Mouse (Mus musculus): ENCODE measurements around the gene Cuedc1. TPM values are rescaled to one million over a fixed set of nuclear protein-coding genes. Genes with fewer than 3 reads are reported as not detected.

The Cuedc1 gene
- polyA plus RNA-seq, 1 experiment from 2014 or later: 14.6 TPM

DNA sequence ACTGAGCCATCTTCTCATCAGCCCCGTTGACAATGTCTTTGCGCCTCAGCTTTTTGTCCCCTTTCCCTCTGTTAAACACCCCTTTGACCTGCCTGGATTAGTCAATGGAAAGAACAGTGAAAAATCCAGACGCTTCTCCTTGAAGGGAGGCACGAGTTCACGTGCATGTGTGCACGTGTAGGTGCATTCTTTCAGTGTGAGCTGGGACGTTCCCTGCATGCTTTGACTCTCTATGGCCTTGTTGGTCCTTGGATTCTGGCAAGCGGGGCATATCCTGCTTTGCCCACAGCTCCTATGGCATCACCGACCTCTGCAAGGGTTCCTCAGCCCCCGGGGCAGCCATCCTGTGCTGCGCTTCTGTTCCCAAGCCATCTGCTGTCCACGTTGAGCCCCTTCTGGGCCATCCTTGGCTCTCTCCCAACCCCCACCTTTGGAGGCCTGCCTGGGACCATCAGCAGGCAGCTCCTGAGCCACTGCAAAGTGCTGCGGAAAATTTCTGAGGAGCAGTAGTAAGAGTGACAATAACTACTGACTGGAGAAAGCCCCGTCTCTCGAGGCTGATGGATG, 74.1 kb downstream of the Cuedc1 start:
- Histone ChIP-seq H3K27ac (ENCODE audit: low read length) (no peak overlapping the region), H3K4me2 (replicated peaks; ENCODE audit: low read depth, low read length) (no peak overlapping the region)
- no peak for ATAC-seq (ENCODE audit: low FRiP score, low TSS enrichment)

DNA sequence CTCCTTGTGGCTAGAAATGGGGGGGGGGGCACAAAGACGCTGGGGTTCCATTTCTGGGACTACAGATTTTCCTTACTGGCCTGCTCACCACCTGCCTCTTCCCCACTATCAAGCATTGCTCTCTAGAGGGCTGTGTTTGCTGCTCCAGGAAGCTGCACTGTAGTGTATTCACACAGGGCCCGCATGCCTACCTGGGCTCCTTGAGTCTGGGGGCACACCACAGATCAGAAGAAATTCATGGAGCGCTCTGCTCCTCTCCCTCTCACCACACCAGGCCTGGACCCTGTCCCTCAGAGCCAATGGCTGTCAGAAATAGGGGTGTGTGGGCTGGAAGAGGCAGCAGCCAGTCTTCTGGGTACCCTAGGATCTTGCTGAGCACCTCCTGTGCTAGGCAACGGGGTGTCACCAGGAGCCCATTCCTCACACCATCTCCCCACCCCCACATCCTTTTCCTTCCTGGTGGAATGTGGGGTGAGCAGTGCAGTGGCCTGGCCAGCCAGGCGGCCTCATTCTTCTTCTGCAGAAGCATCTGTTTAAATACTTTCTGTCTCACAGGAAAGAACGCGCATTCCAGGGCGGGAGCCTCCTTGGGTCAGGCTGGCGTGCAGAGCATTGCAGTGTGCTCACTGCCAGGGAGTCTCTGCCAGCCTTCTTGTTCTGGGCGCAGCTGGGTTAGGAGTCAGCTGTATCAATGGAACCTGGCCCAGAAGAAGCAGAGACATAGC, 74.9 kb downstream of the Cuedc1 start:
- Histone ChIP-seq H3K4me3 (ENCODE audit: low read length) (no peak overlapping the region), H3K9ac (replicated peaks; ENCODE audit: low read length) (0 out of 2 replicates have a peak overlapping the region, but pooled peaks have one; percentile 31), H3K36me3 (ENCODE audit: insufficient read depth, low read length) (0 out of 2 replicates have a peak, but pooled peaks cover 2% of the 10 kb centered on the region), H3K9me3 (ENCODE audit: low read length) (no peaks in the 10 kb centered on the region), H3K4me1 (ENCODE audit: insufficient read depth, low read length) (peaks cover 26% of the 10 kb centered on the region), H3K4me2 (replicated peaks; ENCODE audit: low read depth, low read length) (no peak overlapping the region), H3K27me3 (ENCODE audit: insufficient read depth, low read length) (no peaks in the 10 kb centered on the region), H3K27ac (ENCODE audit: low read length) (peak overlapping the region; percentile 77)
- 28% methylated on average over 10 of the region's 10 CpGs for WGBS
- ATAC-seq (ENCODE audit: low FRiP score, low TSS enrichment): peak; percentile 76

More for the DNA sequence above, 74.1 kb downstream of the Cuedc1 start:
- H3K9me3 ChIP-seq (ENCODE audit: low read length): no peaks in the 10 kb centered on the region
- H3K9ac ChIP-seq (replicated peaks; ENCODE audit: low read length): no peak overlapping the region
- H3K27me3 ChIP-seq (ENCODE audit: insufficient read depth, low read length): no peaks in the 10 kb centered on the region
- peaks cover 26% of the 10 kb centered on the region for H3K4me1 ChIP-seq (ENCODE audit: insufficient read depth, low read length)
- H3K36me3 ChIP-seq (ENCODE audit: insufficient read depth, low read length): 0 out of 2 replicates have a peak, but pooled peaks cover 2% of the 10 kb centered on the region
- 73% methylated on average over 15 of the region's 15 CpGs for whole genome bisulfite sequencing
- H3K4me3 ChIP-seq (ENCODE audit: low read length): no peak overlapping the region

DNA sequence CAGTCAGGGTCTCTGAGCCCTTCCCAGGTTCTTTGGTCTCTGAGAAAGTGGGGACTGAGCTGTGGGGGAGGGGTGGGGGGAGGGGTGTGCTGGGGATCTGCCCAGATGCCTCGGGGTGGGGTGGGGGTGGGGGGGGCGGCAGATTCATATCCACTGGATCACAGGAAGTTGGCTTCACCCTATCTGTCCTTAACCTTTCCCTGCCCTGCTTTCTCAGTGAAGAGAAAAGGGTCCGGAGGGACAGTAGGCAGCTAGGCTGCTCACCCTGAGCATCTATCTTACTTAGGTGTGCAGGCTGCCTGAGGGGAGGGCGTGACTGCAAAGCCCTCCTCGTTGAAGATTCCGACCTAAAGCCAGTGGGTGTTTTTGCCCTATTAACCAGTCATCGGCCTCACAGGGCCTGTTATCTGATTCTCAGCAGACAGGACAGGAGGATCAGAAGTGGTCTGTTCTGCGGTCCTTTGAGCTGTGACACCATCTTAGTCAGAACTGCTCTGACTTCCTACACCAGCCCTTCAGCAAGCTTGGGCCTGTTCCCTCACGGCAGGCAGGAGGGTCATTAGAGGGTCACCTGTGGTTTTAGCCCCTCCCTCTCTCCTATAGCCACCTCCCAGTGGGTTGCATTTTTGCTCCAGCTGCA, 75.6 kb downstream of the Cuedc1 start:
- H3K9ac ChIP-seq (replicated peaks; ENCODE audit: low read length): 0 out of 2 replicates have a peak overlapping the region, but pooled peaks have one; percentile 31
- ATAC-seq (ENCODE audit: low FRiP score, low TSS enrichment): peak; percentile 25; the same call in 1 of the 2 replicates
- no peaks in the 10 kb centered on the region for H3K27me3 ChIP-seq (ENCODE audit: insufficient read depth, low read length)
- H3K4me2 ChIP-seq (replicated peaks; ENCODE audit: low read depth, low read length): no peak overlapping the region
- H3K4me3 ChIP-seq (ENCODE audit: low read length): no peak overlapping the region
- peaks cover 26% of the 10 kb centered on the region for H3K4me1 ChIP-seq (ENCODE audit: insufficient read depth, low read length)
- no peaks in the 10 kb centered on the region for H3K9me3 ChIP-seq (ENCODE audit: low read length)
- H3K36me3 ChIP-seq (ENCODE audit: insufficient read depth, low read length): 0 out of 2 replicates have a peak, but pooled peaks cover 6% of the 10 kb centered on the region
- 18% methylated on average over 9 of the region's 9 CpGs for WGBS
- H3K27ac ChIP-seq (ENCODE audit: low read length): peak overlapping the region; percentile 77

DNA sequence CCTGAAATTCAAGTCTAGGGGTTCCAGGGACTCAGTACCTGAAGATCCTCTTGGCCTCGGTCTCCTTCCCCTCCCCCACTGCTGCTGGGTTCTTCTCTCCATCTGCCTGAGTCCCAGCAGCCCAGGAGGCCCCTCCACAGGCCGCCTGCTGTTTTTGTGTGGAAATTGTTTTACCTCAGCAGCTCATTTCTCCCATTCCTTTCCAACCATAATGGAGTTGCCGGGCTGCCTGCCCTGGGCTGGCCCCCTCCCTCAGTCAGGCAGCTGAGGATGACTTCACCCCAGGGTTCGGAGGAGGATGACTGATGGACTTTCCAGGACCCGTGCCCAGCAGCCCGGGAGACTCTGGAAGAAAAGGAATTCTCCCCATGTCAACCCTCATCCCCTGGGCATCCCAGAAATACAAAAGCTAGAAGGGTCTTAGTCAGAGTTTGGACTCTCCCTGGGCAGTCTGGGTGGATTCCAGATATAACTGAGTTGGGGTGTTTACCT, 82.7 kb downstream of the Cuedc1 start:
- 0 out of 2 replicates have a peak overlapping the region, but pooled peaks have one; percentile 5 for H3K4me2 ChIP-seq (replicated peaks; ENCODE audit: low read depth, low read length)
- H3K4me1 ChIP-seq (ENCODE audit: insufficient read depth, low read length): peaks cover 33% of the 10 kb centered on the region
- peak overlapping the region; percentile 88 for H3K27ac ChIP-seq (ENCODE audit: low read length)
- 19% methylated on average over 6 of the region's 6 CpGs for WGBS
- H3K36me3 ChIP-seq (ENCODE audit: insufficient read depth, low read length): peaks cover 8% of the 10 kb centered on the region; the same call in 1 of the 2 replicates
- H3K4me3 ChIP-seq (ENCODE audit: low read length): no peak overlapping the region
- H3K9ac ChIP-seq (replicated peaks; ENCODE audit: low read length): peak overlapping the region; percentile 57; the same call in 1 of the 2 replicates
- peak; percentile 11; the same call in 1 of the 2 replicates for ATAC-seq (ENCODE audit: low FRiP score, low TSS enrichment)
- H3K9me3 ChIP-seq (ENCODE audit: low read length): no peaks in the 10 kb centered on the region
- no peaks in the 10 kb centered on the region for H3K27me3 ChIP-seq (ENCODE audit: insufficient read depth, low read length)

DNA sequence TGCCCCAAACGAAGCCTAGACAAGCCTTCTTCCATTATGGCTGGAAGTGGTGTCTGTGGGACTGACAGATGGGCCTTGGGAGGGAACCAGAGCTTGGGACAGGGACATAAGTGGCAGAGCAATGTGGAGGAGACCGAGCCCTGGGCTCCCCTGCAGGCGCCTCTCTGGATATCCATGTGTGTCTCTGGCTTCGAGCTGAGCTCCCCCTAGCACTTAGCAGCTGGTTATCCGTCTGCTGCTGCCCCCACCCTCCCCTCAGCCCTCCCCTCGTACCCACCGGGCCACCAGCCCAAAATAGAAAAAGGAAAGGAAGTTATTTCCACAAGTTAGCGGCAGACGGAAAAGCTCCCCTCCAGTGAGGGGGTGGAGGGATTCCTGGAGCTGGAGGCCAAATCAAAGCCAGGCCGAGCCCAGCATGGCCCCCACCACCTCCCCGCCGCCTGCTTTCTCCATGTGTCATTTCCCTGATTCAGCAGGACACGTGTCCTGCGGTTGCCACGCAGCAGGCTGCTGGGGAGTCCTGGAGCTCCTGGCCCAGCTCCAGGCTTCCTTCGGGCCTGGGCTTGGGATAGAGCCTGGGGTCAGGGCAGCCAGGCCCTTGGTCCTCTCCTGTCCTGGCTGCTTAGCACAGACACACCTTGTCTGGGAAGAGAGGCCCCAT, 83.2 kb downstream of the Cuedc1 start:
- H3K4me3 ChIP-seq (ENCODE audit: low read length): no peak overlapping the region
- WGBS: 27% methylated on average over 16 of the region's 16 CpGs
- H3K9me3 ChIP-seq (ENCODE audit: low read length): no peaks in the 10 kb centered on the region
- peaks cover 33% of the 10 kb centered on the region for H3K4me1 ChIP-seq (ENCODE audit: insufficient read depth, low read length)
- H3K36me3 ChIP-seq (ENCODE audit: insufficient read depth, low read length): peaks cover 8% of the 10 kb centered on the region; the same call in 1 of the 2 replicates
- H3K27ac ChIP-seq (ENCODE audit: low read length): peak overlapping the region; percentile 88
- H3K9ac ChIP-seq (replicated peaks; ENCODE audit: low read length): no peak overlapping the region; the same call in 1 of the 2 replicates
- H3K4me2 ChIP-seq (replicated peaks; ENCODE audit: low read depth, low read length): 0 out of 2 replicates have a peak overlapping the region, but pooled peaks have one; percentile 5
- peak; percentile 84 for ATAC-seq (ENCODE audit: low FRiP score, low TSS enrichment)
- H3K27me3 ChIP-seq (ENCODE audit: insufficient read depth, low read length): no peaks in the 10 kb centered on the region

DNA sequence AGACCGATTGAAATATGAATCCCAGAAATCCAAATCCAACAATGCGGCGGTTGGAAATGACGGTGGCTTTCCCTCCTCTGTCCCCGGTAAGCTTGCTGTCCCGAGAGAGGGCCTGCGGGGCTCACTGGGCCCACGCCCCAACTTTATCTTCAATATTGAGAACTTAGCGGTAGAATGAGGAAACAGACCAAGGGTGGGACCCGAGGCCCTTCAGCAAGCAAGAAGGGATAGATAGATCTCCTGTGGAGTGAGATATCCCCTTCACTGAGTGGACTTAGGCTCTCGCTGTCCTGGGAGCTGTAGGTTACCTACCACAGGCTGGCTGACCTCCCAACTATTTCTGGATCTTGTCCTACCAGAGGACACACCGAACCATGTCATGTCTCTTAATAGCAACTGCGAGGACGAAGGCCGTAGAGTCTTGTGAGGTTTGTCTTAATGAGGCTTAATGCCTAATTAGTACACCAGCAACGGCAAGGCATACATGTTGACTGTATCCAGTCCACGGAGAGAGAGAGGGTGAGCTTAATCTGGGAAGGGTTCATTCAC, 86.8 kb downstream of the Cuedc1 start:
- H3K36me3 ChIP-seq (ENCODE audit: insufficient read depth, low read length): peaks cover 4% of the 10 kb centered on the region; the same call in 1 of the 2 replicates
- no peak overlapping the region for H3K9ac ChIP-seq (replicated peaks; ENCODE audit: low read length)
- 88% methylated on average over 17 of the region's 17 CpGs for WGBS
- no peak for ATAC-seq (ENCODE audit: low FRiP score, low TSS enrichment)
- H3K4me1 ChIP-seq (ENCODE audit: insufficient read depth, low read length): peaks cover 53% of the 10 kb centered on the region
- H3K27ac ChIP-seq (ENCODE audit: low read length): no peak overlapping the region
- H3K4me2 ChIP-seq (replicated peaks; ENCODE audit: low read depth, low read length): no peak overlapping the region
- no peaks in the 10 kb centered on the region for H3K27me3 ChIP-seq (ENCODE audit: insufficient read depth, low read length)
- no peak overlapping the region for H3K4me3 ChIP-seq (ENCODE audit: low read length)
- H3K9me3 ChIP-seq (ENCODE audit: low read length): no peaks in the 10 kb centered on the region

DNA sequence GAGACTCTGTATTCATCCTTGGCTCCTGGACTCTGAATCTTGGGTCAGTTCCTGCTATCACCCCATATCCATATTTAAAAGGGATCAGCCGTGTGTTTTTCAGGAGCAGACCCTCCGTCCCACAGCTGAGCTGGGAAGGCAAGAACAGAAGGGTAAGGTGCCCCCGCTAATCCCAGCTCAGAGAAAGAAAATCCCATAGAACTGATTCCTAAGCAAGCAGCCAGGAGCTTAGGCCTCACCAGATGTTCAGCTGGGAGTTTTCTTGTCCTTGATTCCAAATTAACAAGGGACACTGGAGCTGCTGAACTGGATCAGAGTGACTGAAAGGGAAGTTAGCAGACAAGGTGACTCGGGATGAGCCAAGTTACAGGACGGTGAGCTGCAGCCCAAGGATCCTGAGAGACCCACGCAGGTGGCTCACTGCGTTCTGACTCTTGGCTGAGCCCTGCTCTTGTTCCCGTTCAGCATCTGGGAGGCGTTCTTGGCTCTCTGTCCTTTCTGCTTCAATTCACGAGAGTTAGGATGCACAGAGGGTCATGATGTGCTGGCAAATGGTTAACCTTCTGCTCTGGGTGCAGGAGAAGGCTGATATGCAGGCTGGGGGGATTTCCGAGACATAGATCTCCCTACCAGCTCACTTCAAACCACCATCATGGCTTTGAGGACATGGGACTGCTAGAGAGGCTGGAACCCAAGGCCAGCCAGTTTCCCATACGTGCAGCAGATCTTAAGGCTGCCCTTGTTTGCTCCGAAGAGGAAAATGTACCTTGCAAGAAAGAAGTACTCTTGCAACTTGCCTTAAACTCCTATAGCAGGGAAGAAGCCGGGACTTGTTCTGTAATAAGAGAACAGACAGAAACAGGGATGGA, 88.5 kb downstream of the Cuedc1 start:
- H3K27ac ChIP-seq (ENCODE audit: low read length): no peak overlapping the region
- H3K4me3 ChIP-seq (ENCODE audit: low read length): no peak overlapping the region
- peaks cover 3% of the 10 kb centered on the region; the same call in 1 of the 2 replicates for H3K27me3 ChIP-seq (ENCODE audit: insufficient read depth, low read length)
- peaks cover 37% of the 10 kb centered on the region for H3K4me1 ChIP-seq (ENCODE audit: insufficient read depth, low read length)
- ATAC-seq (ENCODE audit: low FRiP score, low TSS enrichment): no peak
- WGBS: 72% methylated on average over 14 of the region's 14 CpGs
- H3K4me2 ChIP-seq (replicated peaks; ENCODE audit: low read depth, low read length): no peak overlapping the region
- H3K9me3 ChIP-seq (ENCODE audit: low read length): no peaks in the 10 kb centered on the region
- peaks cover 4% of the 10 kb centered on the region; the same call in 1 of the 2 replicates for H3K36me3 ChIP-seq (ENCODE audit: insufficient read depth, low read length)
- H3K9ac ChIP-seq (replicated peaks; ENCODE audit: low read length): peak overlapping the region; percentile 55; the same call in 1 of the 2 replicates

DNA sequence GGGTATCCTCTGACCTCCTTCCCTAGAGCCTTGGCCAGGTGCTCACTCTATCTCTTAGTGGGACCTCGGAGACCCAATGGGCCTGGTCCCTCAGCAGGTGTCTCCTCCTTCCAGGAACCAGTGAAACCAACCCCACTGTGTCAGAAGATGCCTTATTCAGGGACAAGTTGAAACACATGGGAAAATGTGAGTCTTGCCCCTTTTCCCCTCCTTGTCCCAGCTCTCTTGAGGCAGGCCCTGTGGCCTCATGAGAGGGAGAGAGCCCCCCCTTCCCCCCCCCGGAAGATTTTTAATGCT, 89.0 kb downstream of the Cuedc1 start:
- Histone ChIP-seq H3K9ac (replicated peaks; ENCODE audit: low read length) (peak overlapping the region; percentile 55), H3K27ac (ENCODE audit: low read length) (peak overlapping the region; percentile 37; the same call in 1 of the 2 replicates), H3K36me3 (ENCODE audit: insufficient read depth, low read length) (peaks cover 4% of the 10 kb centered on the region; the same call in 1 of the 2 replicates), H3K4me3 (ENCODE audit: low read length) (no peak overlapping the region), H3K4me1 (ENCODE audit: insufficient read depth, low read length) (peaks cover 31% of the 10 kb centered on the region), H3K27me3 (ENCODE audit: insufficient read depth, low read length) (peaks cover 9% of the 10 kb centered on the region), H3K9me3 (ENCODE audit: low read length) (no peaks in the 10 kb centered on the region), H3K4me2 (replicated peaks; ENCODE audit: low read depth, low read length) (peak overlapping the region; percentile 52; the same call in 1 of the 2 replicates)
- WGBS: 41% methylated on average over 2 of the region's 2 CpGs
- ATAC-seq (ENCODE audit: low FRiP score, low TSS enrichment): no peak
